Mouse (Mus musculus): Measurements from ENCODE around the gene Man2a2.

- TF ChIP-seq CTCF (conservative IDR thresholded peaks at IDR 0.05; ENCODE audit: low read length) (no peak), POU5F1 (IDR thresholded peaks at IDR 0.05; ENCODE audit: borderline replicate concordance, low read length) (no peak)
Observed at GRCm38 (mm10) chr7:80331433-80331832, 39.7 kb downstream of the Man2a2 start.
